Mouse (Mus musculus): Measurements from ENCODE around the gene Dennd1a. TPM values are rescaled to one million over a fixed set of nuclear protein-coding genes. Genes with fewer than 3 reads are reported as not detected.
A peak's percentile ranks its signal among the peaks of the same experiment; 100 is the strongest.

Dennd1a gene
- total RNA-seq, 2 experiments from 2014 or later, result 84.5 to 87.4 TPM

DNA sequence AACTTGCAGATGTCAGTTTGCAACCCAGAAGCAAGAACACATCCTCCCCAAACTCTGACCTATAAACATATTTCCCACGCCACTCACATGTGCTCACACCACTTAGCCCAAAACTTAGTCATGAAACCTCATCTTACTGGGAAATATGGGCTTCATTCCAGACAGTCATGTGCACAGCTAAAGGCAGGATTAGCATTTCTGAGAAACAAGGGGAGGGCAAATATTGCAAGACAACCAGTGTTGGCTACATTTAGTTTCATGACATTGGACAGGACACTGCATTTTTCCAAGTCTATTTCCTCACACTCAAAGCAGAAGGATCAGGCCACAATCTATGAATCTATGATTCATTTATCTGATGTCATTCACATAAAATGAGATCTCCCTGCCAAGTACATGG lies 4.3 kb upstream of the Dennd1a start:
- DNase-seq (ENCODE audit: extremely low spot score in 1 of 2, low spot score in 2 of 2), result no peak
- no peak overlapping the region for H3K27ac ChIP-seq
- no peak for TF ChIP-seq CTCF (IDR thresholded peaks at IDR 0.05)
- intact Hi-C loops (cut with DNase I), result no loop called here
- no peak overlapping the region for H3K4me3 ChIP-seq

DNA sequence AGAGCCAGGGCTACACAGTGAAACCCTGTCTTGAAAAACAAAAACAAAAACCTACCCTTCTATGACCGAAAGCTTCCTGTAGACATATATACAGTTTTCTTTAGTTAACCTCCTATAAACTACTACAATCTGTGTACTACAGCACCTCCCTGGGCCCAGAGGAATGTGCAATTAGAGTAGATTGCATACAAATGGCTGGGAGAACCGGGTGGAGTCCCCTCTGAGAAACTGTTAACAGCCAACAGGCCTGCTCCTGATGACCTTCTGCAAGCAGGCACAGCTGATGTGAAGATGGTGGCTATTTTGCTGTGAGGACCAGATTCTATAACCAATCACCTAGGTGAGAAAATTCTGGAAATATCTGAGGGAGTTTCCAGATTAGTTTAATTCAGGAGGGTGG lies 1.0 kb upstream of the Dennd1a start:
- no peak for DNase-seq (ENCODE audit: extremely low spot score in 1 of 2, low spot score in 2 of 2)

DNA sequence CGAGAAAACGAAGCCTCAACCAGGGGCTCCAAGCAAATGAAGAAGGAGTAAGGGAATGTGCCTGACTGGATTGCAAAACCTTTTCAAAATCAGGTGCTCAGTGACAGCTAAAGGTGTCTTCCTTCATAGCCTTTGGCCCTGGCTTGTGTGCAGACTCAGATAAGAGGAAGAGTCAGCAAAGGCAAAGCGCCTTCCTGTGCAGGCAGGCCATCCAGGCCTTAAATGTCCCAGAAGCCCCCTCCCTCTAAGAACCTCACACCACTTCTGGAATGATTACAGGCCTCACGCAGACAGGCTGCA lies 807 bp downstream of the Dennd1a start:
- intact Hi-C loops (cut with DNase I), result loop anchor here (5.0 kb wide), 2 partner anchors 66 to 144 kb away; no protein-coding TSS in a partner anchor
- peak overlapping the region; percentile 95 for H3K4me3 ChIP-seq
- DNase-seq (ENCODE audit: extremely low spot score in 1 of 2, low spot score in 2 of 2), result no peak
- no peak for TF ChIP-seq CTCF (IDR thresholded peaks at IDR 0.05)
- peak overlapping the region; percentile 96 for H3K27ac ChIP-seq

More for the DNA sequence above, 1.0 kb upstream of the Dennd1a start:
- Histone ChIP-seq H3K27ac (no peak overlapping the region), H3K4me3 (no peak overlapping the region)
- intact Hi-C loops (cut with DNase I), result loop anchor here (5.0 kb wide), 2 partner anchors 64 to 146 kb away; no protein-coding TSS in a partner anchor
- TF ChIP-seq CTCF (IDR thresholded peaks at IDR 0.05), result no peak

DNA sequence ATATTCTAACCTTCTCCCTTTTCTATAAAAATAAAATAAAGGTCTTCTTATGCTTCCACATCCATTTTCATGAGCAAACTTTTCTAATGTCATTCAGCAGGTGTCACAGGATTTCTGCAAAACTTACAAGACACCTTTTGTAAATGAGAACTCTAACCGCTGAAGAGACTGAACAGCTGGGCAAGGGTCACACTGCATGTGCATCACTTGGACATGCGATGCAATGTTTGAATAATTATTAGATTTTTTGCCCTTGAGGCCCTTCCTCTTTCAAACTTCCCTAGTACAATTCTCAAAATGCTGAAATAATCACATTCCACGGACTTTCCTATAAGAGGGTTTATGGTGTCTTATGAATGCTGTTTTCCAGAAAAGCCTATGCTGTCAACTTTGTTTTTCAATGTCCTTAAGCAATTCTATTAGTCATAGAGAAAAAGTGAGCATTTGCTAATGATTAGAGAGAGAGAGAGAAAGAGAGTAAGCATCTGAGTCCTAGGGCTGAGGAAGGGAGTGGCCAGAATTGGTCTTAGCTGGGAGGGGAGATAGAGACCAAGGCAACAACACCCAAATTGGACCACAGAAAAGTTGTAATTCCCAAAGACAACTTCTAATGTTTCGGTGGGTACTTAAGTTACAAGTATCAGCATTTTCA lies 1.3 kb downstream of the Dennd1a start:
- no peak for TF ChIP-seq CTCF (IDR thresholded peaks at IDR 0.05)
- no peak for DNase-seq (ENCODE audit: extremely low spot score in 1 of 2, low spot score in 2 of 2)
- Histone ChIP-seq H3K4me3 (peak overlapping the region; percentile 95), H3K27ac (peak overlapping the region; percentile 96)
- intact Hi-C loops (cut with DNase I), result loop anchor here (5.0 kb wide), 2 partner anchors 66 to 144 kb away; no protein-coding TSS in a partner anchor

DNA sequence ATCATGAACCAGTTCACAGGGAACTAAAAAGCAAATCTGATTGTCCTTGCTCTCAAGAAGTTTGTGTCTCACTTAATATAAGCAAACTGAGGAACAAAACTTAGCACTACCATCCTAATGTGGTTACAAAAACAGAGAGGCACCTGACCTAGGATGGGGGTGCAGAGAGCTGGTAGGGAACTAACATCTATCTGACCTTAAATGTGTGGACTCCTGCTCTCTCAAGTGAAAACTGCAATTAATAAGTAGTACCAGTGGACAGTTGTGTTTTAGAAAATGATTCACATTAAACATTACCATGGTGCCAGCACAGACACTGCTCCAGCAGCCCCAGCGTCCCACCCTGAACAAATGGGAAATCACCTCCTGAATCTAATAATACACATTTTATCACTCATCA lies 3.2 kb downstream of the Dennd1a start:
- H3K27ac ChIP-seq, result no peak overlapping the region
- H3K4me3 ChIP-seq, result no peak overlapping the region
- intact Hi-C loops (cut with DNase I), result no loop called here
- DNase-seq (ENCODE audit: extremely low spot score in 1 of 2, low spot score in 2 of 2), result no peak
- TF ChIP-seq CTCF (IDR thresholded peaks at IDR 0.05), result no peak

DNA sequence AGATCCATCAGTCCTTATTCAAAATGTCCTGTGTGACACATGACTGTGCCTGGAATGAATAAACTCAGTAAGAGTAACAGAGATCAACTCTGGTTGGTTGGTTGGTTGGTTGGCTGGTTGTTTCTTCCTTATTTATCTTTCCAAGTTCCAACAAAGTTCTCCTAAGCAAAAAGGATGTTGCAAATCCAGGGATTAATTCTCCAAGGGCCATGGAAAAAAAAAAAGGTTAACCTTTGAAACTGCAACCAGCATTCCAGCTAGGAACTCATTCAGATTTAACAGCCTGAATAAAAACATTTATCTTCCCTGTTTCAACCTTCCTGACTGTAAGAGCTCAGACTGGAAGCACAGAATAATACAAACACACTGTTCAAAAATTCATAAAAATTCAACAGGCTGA lies 6.8 kb downstream of the Dennd1a start:
- H3K4me3 ChIP-seq, result no peak overlapping the region
- no peak for DNase-seq (ENCODE audit: extremely low spot score in 1 of 2, low spot score in 2 of 2)
- H3K27ac ChIP-seq, result no peak overlapping the region
- TF ChIP-seq CTCF (IDR thresholded peaks at IDR 0.05), result no peak
- intact Hi-C loops (cut with DNase I), result no loop called here

DNA sequence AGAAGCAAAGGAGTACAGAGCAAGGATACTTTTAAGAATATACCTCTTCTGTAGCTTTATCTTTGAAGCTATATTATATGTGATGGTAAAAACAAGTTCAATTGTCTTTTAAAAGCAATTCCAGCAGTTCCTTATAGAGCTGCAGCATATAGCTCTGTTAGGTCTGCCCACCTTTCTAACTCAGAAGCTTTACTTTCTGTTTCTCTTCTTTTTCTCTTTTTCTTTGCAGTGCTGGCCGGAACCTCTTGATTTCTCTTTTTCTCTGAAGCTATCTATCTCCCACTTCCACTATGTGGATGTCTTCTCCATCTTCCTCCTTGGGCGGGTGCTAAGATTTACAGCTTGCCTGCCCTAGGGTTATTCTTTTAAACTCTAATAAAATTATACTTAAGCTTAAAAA lies 12.2 kb downstream of the Dennd1a start:
- H3K27ac ChIP-seq, result no peak overlapping the region
- intact Hi-C loops (cut with DNase I), result no loop called here
- H3K4me3 ChIP-seq, result no peak overlapping the region
- DNase-seq (ENCODE audit: extremely low spot score in 1 of 2, low spot score in 2 of 2), result no peak
- no peak for TF ChIP-seq CTCF (IDR thresholded peaks at IDR 0.05)

DNA sequence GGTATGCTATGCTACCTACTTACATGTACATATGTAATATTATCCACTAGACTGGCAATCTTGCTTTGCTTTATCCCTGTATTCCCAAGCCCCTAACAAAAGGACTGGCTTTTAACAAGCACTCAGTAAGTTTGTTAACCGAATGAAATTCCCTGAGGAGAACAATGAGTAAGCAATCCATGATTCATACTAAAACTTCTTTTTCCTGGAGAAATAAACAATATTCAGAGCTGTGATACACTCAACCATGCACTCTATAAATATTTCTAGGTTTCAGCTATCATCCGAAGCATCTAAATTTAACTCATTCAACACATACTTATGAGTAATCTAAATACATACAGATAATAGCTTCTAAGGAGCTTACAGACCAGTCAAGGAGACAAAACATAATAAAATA lies 23.5 kb downstream of the Dennd1a start:
- TF ChIP-seq CTCF (IDR thresholded peaks at IDR 0.05), result no peak
- Histone ChIP-seq H3K4me3 (no peak overlapping the region), H3K27ac (0 out of 2 replicates have a peak overlapping the region, but pooled peaks have one; percentile 11)
- intact Hi-C loops (cut with DNase I), result no loop called here
- no peak for DNase-seq (ENCODE audit: extremely low spot score in 1 of 2, low spot score in 2 of 2)

DNA sequence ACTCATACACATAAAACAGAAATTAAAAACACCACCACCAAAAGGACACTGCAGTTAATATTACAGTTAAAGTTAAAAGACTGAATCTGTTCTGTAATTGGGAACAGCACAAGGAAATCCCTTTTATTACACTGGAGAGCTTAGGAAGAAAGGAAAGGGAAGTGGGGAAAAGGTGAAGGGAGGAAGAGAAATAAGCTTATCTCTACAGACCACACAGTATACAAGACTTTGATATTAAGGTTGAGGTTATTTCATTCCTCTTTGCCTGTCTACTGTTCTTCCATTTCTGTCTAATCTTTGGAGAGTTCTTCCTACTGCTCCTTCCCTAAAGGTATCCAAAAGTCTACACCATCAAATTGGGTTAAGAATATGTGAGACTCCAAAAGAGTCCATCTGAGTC lies 28.1 kb downstream of the Dennd1a start:
- no peak for TF ChIP-seq CTCF (IDR thresholded peaks at IDR 0.05)
- Histone ChIP-seq H3K27ac (no peak overlapping the region), H3K4me3 (no peak overlapping the region)
- intact Hi-C loops (cut with DNase I), result no loop called here
- DNase-seq (ENCODE audit: extremely low spot score in 1 of 2, low spot score in 2 of 2), result no peak

DNA sequence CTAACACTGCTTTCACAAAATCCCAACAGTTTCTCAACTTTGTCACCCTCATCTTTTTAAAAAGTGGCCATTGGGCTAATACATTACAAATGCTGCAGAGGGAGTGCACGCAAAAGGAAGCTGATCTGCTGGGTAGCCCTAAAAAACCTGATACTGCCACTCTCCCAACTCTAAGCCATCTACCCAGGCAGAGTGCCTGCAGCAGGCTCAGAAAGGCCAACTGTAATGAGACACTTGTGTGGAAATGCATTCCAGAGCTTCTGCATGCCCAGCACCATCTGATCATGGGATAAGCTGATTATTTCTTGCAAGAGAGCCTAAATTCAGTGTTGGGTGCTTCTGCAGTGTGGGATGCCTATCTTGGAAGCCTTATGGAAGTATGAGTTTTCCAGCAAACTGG lies 49.6 kb downstream of the Dennd1a start:
- intact Hi-C loops (cut with DNase I), result no loop called here
- TF ChIP-seq CTCF (IDR thresholded peaks at IDR 0.05), result no peak
- no peak for DNase-seq (ENCODE audit: extremely low spot score in 1 of 2, low spot score in 2 of 2)
- no peak overlapping the region for H3K27ac ChIP-seq
- H3K4me3 ChIP-seq, result no peak overlapping the region

DNA sequence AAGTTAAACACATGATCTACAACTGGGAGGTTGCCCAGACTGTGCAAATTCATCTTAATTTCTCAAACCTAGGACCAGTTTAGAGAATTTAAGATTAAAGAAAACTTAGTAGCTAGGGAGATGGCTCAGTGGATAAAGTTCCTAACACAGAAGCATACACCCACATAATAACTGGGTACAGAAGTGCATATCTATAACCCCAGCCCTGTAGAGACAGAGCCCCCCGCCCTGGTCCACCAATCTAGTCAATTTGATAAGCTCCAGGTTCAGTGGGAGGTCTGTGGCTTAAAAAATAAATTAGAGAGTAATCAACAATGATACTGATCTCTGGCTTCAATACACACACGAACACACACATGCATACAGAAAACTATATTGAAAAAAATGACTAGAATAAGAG lies 51.6 kb downstream of the Dennd1a start:
- no peak for DNase-seq (ENCODE audit: extremely low spot score in 1 of 2, low spot score in 2 of 2)
- intact Hi-C loops (cut with DNase I), result no loop called here
- Histone ChIP-seq H3K4me3 (no peak overlapping the region), H3K27ac (no peak overlapping the region)
- no peak for TF ChIP-seq CTCF (IDR thresholded peaks at IDR 0.05)

DNA sequence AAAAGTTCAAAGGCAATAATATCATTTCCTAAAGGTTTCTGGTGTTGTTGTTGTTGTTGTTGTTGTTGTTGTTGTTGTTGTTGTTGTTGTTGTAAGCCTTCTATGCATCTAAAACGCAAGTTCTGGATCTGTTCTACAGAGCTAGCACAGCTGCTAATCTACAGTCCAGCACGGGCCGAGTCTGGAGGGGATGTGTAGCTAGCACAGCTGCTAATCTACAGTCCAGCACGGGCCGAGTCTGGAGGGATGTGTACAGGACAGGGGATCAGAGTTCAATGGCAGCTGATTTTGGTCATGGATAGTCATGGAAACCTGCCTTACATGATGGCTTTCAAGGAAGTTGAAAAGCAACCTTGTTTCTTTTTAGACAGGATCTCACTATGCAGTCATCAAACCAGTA lies 57.3 kb downstream of the Dennd1a start:
- intact Hi-C loops (cut with DNase I), result no loop called here
- TF ChIP-seq CTCF (IDR thresholded peaks at IDR 0.05), result no peak
- no peak for DNase-seq (ENCODE audit: extremely low spot score in 1 of 2, low spot score in 2 of 2)
- H3K27ac ChIP-seq, result no peak overlapping the region
- no peak overlapping the region for H3K4me3 ChIP-seq

DNA sequence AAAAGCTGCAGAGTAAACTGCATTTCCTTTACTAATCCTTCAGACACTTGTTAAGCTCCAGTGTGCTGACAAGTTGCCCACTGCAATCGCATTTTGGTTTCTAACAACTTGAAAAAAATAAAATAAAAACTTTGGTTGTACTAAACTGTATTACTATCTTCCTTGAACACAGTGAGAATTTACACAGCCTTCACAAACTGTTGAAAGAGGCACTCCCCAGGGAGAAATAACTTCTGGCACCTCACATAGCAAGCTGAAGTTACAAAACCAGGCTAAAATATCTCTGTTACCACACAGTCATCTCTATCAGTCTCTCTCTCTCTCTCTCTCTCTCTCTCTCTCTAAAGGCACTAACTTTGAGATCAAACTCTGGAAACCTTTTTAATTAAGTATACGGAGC lies 63.4 kb downstream of the Dennd1a start:
- no peak overlapping the region for H3K4me3 ChIP-seq
- no peak for DNase-seq (ENCODE audit: extremely low spot score in 1 of 2, low spot score in 2 of 2)
- no peak overlapping the region for H3K27ac ChIP-seq
- TF ChIP-seq CTCF (IDR thresholded peaks at IDR 0.05), result no peak
- intact Hi-C loops (cut with DNase I), result no loop called here

All from left cerebral cortex, adult 2 months (tissue).